Mouse (Mus musculus): ENCODE data around the gene Hnrnpdl.

Gene Hnrnpdl

DNA sequence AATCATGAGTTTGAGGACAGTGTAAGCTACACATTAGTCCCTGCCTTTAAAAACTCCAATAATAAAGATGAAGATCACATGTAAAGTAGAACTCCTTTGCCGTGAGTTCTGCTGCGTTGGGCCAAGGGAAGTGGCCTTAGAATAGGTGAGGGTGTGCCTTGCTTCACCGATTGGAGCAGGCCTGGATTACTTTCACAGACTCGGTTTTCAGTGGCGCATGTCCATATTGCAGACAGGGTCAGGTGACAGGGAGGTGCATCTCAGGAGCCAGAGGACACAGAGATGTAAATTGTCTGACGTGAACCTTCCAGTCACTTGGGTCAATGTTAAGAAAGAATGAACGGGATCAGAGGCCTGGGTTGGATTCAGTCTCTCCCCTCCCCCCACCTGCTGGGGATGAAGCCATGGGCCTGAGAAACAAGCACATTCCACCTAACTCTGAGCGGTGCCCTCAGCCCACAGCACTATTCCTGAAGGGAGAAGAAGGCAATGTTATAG lies 7.7 kb upstream of the Hnrnpdl start:
- no peak for DNase-seq (ENCODE audit: low read depth)

DNA sequence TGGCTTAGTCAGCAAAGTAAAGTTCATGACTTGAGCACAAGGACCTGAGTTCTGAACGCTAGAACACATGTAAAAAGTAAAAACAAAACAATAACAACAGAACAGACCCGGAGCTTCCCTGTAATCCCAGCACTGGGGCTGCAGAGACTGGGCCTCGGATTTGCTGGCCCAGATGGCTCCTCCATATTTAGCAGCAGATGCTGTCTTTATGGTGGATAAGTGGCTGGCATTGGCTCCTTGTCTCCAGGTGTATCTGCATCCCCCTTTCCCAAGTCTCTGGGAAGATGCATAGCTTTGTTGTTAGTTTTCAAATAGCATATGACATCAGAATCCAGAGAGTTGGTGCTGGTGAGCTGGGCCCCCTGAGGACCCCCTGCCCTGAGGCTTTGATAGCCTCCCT lies 6.6 kb upstream of the Hnrnpdl start:
- DNase-seq (ENCODE audit: low read depth), result no peak

DNA sequence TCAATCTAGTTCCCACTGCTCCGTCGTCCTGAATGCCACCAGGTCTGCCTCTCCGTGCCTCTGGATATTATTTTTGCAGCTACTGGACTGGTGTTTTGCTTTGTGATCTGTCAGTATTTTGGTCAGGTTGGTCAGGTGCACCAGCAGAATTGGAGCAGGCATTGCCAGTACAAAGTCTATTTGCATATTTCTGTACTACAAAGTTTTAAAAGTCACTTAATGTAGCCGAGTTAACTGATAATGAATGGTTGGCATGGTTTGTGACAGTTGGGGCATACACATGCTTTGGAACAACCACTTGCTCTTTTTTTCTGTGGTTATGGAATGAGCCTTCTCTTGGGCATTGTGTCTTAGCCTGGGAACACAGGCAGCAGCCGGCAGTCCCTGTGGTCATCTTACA lies 5.2 kb upstream of the Hnrnpdl start:
- no peak for DNase-seq (ENCODE audit: low read depth)

DNA sequence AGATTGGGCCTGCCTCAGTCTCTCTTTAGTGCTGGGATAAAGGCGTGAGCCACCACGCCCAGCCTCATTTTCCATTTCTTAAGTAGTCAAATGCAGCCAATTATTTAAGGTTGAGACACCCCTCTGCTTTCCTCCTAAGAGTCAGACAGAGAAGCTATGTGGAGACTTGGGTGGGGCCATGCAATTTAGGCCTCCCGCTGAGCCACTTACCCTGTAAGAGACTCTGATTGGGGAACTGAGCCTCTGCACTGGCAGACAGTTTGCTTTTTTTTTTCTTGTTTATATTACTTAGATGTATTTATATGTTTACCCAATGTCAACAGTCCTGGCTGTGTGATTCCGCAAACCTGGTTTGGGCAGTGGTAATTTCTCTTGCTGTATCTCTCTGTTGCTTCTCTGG lies 4.6 kb upstream of the Hnrnpdl start:
- DNase-seq (ENCODE audit: low read depth), result no peak

DNA sequence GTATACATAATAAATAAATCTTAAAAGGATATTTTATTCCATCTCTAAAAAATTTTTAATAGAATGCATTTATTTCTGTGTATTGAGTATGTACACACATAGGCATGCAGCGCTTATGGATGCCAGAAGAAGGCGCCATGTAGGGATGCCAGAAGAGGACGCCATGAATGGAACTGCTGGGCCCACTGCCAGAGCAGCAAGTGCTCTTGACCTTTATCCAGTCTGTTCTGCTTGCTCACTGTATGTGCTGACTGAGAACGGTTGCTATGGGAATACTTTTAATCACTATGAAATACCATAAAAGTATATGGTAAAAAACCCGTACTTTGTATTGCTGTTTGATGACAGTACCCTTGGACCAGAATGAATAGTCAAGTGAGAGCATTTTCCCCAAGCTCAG lies 3.9 kb upstream of the Hnrnpdl start:
- DNase-seq (ENCODE audit: low read depth), result peak; percentile 75

DNA sequence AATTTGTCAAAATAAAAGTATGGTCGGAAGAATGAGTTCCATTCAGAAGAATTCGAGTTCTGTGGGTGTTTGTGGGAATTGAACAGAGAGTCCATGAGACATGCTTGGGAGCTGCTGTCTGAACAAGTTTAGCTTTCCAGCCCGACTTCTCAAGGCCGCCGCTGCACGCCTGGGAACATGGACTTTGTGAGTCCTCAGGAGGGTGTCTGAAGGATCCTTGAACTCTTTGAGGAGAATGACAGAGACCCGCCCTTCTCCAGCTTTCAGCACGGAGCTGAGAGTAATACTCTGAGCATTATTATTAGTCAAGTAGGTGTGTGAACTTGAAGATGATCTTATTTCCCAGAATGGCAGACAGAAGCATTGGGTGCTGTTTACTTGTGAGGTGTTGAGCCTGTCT lies 3.0 kb upstream of the Hnrnpdl start:
- no peak for DNase-seq (ENCODE audit: low read depth)

DNA sequence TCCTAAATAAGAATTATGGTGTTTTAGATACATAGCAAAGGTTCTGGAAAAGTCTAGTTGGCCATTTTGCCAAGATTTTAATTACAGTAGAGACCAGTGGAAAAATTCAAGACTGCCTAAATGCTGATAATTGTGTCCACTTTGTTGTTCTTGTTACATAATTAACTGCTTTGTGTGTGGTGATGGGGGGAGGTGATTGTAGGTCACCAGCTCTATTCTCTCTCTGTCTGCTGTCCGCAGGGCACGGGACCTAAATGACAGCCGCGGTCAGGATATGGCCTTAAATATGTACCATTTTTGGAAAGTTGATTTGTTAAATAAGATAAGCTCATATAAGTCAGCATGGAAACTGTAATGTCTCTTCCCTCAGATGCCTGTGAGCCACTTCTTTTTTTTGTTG lies 1.8 kb upstream of the Hnrnpdl start:
- no peak for DNase-seq (ENCODE audit: low read depth)

DNA sequence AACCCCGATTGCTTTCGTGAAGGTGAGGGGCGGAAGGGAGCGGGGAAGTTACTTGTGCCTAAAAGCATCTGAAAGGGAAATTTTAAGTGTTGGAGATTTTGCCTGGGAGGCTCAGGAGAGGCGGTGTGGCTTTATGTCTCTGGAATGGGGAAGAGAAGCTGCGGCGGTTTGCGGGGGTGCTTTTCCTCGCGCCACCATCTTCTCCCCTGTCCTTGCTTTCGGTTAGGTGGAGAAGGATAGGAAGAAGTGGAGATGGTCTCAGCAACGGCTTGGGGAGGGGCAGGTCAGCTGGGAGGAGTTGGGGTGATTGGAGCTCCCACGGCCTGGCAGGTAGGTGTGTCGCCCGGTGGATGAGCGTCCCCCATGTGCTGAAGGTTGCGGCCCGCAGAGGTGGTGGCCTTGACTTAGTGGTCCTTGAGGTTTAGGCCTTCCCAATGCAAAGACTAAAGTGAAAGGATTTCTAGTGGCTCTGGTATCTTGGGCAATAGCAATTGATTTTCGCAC lies 869 bp upstream of the Hnrnpdl start:
- DNase-seq (ENCODE audit: low read depth), result peak; percentile 52

DNA sequence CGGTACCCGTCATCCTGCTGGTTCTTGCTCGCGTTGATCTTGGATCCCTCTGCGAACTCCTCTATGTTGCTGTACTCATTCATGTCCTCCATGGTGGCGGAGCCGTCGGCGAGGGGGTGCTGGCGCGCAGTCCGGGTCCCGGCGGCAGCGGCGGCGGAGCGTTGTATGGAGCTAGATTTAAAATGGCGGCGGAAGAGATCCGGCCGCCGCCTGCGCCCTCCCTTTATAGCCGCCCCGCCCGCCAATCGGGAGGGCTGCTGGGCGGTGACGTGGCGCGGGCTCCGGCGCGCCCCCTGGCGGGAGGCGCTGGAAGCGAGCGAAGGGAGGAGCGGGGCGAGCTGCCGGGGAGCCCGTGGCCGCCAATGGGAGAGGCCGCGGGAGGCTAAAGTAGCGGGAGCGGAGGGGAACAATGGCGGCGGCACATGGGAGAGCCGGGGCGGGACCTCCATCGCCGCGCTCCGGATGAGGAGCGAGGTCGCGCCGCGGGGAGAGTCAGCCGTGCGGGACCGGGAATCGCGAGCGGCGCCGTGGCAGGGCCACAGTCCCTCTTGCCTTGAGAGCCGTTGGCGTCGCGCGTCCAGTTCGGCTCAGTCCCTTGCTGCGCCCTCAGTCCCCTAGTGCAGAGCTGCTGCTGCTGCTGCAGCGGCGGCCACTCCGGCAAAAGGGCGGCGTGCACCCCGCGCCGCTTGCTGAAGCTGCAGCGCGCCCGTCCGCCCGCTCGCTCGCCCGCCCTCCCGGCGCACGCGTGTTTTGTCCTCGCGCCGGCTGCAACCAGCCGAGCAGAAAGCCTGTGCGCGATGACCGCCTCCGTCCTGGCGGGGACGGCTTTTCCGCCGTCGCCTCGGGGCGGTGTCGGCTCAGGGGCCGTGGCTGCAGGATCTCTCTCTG lies 506 bp downstream of the Hnrnpdl start:
- peak; percentile 98 for DNase-seq (ENCODE audit: low read depth)

DNA sequence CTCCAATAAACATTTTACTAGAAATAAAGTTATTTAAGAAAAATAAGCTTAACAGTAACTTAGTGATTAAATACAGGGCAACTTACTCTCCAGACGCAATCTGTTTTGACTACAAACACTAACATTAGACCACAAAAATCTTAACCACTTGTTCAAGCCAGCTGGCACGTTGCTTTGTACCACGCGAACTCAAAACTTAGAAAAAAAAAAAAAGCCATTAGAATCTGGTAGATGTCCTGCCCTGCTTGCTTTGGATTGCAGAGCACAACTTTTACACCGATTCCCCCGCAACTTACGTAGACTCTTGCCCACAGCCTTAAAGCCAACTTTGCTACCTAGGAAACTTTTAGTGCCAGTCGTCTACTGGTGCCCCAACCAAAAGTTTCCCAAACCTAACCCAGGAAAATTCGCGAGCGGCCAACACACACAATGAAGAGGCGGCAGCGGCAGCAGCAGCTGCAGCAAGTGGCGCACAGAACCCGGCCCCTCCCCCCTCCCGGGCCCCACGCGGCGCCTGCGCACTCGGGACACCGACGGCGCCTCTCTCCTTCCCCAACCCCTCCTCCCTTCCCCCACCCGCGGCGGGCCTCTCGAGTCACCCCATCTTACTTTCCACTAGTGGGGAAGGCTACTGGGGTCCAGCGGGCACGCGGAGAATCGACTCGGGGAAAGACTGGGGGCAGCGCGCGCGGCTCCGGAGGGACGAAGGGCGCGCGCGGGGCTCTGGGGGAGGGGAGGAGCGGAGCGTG lies 1.3 kb downstream of the Hnrnpdl start:
- peak; percentile 92 for DNase-seq (ENCODE audit: low read depth)

DNA sequence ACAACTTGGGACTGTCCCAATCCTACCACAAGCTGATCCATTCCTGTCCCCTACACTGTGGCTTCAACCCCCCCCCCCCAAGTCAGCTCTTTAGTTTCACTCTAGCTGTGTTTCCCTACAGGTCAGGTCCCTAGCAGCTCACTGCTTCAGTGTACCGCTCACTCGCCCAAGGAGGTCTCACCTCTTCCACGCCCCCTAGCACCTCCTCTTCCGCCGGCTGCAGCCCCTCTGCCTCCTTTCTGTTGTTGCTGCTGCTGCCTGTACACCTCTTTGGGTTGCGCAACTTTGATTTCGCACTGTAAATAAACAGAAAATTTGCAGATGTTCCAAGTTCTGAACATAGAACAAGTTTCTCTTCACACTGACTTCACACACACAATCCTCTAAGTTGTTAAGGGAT lies 2.8 kb downstream of the Hnrnpdl start:
- DNase-seq (ENCODE audit: low read depth), result peak; percentile 56

DNA sequence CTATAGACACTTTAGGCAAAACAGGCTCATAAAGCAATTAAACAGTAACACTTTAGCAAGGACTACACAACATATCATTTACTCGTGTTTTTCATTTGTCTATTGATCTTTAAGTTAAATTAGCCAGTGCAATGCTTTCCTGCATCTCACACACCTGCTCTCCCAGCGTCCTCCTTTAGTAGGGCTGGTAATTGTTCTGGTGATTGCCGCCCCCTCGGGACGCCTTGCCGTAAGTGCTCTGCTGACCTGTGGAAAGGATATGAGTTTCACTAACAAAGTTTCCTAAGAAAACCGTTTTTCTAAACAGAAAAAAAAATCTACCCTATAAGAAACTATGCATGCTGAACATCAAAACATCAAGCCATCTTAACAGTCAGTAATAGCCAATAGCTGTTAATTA lies 3.5 kb downstream of the Hnrnpdl start:
- DNase-seq (ENCODE audit: low read depth), result peak; percentile 45

DNA sequence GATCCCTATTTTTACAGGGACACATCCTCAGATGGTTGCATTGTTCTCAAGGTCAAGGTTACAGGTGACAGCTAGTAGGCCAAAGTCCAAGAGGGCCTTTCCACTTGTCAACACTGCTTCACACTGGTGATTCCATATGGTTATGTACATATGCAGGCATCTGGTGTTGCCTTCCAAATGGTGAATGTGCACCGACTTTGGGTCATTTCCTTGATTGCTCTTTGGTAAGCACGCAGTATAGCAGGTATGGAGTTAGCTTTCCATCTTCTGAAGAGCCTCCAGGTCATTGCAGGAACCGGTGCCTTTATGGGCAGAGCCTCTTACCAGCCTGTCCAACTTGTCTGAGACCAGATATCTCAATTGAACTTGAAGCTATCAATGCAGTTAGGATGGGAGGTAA lies 6.8 kb downstream of the Hnrnpdl start:
- DNase-seq (ENCODE audit: low read depth), result no peak

DNA sequence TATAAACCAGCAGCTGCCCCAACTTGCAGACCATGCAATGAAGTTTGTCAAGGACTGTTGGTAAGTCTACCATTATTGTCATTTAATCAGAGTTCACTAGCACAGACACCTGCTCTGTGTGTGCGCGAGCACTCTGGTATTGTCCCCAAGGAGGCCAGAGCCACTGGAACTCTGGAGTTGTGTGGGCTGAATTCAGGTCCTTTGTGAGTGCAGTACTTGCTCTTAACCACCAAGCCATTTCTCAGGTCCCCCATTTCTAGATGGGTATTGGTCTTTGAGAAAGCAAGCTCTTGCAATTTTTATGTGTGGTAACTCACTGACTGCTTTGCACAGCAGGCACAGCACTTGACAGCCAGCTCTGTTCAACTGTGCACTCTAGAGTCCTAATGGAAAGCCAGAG lies 7.4 kb downstream of the Hnrnpdl start:
- no peak for DNase-seq (ENCODE audit: low read depth)

DNA sequence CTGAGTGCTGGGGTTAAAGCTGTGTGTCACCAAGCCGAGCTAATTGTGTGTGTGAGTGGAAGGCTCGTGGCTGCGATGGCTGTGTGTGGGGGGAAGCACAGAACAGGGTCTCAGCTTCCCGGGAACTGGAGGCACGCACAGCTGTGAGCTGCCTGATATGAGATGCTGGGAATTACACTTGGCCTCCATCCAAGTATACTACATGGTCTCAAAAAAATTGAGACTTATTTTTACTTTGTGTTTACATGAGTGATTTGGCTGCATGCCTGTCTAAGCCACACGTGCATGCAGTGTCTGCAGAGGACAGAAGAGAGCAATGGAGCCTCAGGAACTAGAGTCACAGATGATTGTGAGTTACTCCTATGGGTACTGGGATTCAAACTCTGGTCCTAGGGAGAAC lies 9.4 kb downstream of the Hnrnpdl start:
- DNase-seq (ENCODE audit: low read depth), result peak; percentile 67

DNA sequence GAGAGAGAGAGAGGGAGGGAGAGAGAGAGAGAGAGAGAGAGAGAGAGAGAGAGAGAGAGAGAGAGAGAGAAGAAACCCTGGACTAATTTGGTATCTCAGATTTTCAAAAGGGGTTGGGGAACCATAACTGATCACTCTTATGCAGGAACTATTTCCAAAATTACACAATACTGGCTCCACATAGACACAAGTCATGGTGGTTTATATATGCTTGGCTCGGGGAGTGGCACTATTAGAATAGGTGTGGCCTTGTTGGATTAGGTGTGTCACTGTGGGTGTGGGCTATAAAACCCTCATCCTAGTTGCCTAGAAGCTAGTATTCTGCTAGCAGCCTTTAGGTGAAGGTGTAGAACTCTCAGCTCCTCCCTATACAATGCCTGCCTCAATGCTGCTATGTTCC lies 14.6 kb downstream of the Hnrnpdl start:
- no peak for DNase-seq (ENCODE audit: low read depth)

DNA sequence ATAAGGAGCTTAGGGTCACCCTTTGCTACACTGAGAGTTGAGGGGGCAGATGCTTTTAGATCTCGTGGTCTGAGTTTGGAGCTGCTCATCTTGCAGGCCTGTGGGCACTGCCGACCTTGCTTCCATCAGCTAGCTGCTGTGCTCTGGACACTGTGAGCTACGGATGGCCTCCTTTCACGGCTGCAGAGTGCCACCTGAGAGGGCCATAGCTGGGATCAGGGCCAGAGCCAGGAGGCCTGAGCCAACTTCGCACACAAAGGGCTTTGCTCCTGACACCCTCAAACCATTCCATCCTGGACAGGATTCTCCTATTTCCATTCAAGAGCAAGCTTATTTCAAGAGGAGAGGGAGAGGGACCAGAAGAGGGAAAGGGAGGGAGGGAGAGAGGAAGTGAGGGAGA lies 15.1 kb downstream of the Hnrnpdl start:
- DNase-seq (ENCODE audit: low read depth), result no peak

DNA sequence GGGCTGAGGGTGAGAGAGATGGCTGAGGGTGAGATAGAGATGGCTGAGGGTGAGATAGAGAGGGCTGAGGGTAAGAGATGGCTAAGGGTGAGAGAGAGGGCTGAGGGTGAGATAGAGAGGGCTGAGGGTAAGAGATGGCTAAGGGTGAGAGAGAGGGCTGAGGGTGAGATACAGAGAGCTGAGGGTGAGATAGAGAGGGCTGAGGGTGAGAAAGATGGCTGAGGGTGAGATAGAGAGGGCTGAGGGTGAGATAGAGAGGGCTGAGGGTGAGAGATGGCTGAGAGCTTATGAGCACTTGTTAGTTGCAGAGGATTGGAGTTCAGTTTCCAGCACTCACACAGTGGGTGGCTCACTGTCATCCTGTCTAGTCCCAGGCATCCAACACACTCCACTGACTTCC lies 19.4 kb downstream of the Hnrnpdl start:
- DNase-seq (ENCODE audit: low read depth), result no peak

DNA sequence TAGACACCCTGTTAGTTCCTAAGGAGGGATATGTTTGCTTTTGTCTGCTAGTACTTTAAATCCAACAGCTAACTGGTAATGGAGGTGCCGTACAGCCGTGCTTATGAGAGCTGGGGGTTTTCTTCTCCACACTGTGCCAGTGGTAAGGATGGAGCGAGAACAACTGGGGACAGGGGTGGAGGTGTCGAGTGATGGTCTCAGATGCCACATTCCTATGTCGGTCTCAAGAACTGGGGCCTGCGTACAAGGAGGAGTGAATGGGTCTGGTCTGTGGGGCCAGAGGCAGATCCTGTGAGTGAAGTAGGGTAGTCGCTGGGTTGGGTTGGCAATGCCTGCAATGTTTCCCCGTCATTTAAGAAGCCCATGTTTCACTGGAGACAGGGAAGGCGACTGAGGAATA lies 26.9 kb downstream of the Hnrnpdl start:
- DNase-seq (ENCODE audit: low read depth), result no peak

DNA sequence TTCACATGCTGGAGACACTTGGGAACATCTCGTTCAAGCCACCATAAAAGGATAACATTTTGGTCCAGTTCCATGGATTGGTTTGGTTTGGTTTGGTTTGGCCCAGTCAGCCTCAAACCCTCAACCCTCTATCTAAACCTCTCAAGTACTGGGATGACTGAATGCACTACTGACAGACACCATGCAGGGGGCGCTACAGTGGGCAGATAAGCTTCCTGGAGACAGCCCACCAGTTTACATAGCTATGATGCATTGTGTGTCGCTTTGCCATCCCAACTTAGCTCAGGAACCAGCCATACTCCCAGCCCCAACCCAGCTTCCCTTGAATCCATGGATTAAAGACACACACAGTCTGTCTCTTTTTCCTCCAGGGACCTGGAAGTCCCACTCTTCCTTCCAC lies 31.0 kb downstream of the Hnrnpdl start:
- DNase-seq (ENCODE audit: low read depth), result no peak

DNA sequence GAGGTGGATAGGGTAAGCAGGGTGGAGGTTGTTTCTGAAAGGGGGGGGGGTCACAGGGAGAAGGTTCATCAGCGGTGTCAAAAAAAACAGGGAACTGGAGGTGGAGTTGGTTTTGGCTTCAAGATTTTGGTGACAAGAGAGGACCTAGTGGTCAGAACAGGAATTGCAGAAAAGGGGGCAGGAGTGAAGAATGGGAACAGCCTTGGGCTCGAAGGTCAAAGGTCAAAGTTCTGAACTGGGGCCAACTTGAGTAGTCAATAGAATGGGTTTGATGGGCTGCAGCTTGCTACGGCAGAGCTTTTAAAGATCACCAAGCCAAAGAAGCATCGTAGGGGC lies 32.5 kb downstream of the Hnrnpdl start:
- peak; percentile 20 for DNase-seq (ENCODE audit: low read depth)

DNA sequence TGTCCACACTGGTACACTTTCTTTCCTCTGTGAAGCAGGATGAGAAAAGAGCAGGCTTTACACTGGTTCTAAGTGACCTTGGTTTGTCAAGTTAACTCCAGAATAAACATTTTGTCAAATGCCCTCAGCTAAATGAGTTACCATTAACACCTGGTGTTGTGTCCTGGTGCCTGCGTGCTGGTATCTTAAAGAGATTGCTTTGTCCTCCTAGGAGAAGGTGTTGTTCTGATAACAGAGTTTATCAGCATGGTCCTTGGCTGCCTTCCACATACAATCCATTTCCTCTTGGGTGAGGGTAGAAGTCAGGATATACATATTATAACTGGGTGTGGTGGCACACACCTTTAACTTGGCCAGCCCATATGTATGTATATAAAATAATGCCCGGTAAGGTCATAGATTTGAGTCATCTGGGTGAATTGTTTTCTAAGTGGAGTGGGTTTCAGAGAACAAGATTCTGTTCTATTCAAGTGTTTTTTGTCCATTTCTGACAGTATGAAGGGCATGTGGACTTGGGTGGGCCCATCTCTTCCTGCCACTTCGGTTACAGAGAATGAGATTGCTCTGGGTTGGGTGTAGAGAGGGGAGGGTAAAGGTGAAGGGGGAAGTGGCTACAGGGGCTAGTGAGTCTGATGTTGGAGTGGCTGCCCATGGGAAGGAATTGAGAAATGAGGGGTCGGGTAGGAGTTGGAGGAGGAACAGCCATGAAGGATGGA lies 33.0 kb downstream of the Hnrnpdl start:
- DNase-seq (ENCODE audit: low read depth), result no peak

DNA sequence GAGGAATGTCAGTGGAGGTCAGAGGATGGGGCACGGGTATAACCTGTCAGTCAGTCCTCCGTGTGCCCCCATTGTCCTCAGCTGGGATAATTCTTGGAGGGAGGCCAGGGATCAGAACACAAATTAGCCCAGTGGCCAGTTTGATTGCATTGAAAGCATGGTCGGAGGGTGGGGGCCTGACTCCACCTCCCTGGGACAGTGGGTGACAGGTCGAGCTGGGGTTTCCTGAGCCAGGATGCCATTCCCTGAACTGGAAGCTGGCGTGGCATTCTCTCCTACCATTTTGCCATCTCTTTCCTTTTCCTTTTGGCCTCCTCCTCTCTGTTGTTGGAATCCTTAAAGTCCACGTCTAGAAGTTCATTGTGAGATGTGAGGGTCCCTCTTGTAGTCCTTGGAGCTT lies 33.6 kb downstream of the Hnrnpdl start:
- no peak for DNase-seq (ENCODE audit: low read depth)
